Mouse (Mus musculus): ENCODE measurements around the gene Mab21l3. TPM values are rescaled to one million over a fixed set of nuclear protein-coding genes. Genes with fewer than 3 reads are reported as not detected.
"Not testable (repeated sequence)": the region's sequence is repeated elsewhere in the genome, so short reads cannot be mapped to it uniquely, and the experiment has no call there.

Gene Mab21l3
- total RNA-seq, 2 experiments from 2014 or later: 0.44 to 0.50 TPM

DNA sequence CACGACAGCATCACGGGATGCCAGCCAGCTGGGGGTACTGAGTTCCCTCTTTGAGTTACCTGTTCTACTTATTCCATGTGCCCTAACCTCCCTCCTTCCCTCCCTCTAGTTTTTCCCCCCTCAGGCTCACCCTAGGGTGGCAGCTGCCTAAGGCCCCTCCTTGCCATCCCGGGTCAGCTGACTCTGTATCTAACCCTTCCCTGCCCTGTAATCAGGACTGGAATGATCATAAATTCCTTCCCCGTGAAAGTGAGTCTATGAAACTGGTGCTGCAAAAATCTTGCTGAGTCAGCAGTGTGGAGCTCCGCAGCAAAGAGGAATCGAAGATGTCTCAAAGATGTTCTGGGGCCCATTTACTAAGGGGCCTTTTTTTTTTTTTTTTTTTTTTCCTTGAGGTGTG lies 2.6 kb upstream of the Mab21l3 start:
- intact Hi-C loops (cut with DNase I): no loop called here
- DNase-seq (ENCODE audit: low spot score in 2 of 2): no peak

DNA sequence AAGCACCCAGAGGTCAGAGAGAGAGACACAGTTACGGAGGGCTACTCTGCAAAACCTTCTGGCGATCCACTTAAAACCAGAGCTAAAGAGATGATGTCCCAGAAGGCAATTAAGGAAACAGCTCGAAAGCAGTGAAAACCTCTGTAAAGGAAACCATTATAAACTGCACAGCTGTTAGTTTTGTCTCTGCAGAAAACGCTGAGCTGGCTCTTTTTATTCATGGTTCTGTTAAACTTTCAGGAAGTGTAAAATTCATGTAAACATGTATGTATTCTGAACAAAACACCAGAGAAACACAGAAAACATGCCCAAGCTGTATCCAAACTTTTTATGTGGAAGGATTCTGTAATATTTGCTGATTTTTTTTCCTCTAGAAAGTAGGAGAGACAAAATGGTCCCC lies 2.7 kb downstream of the Mab21l3 start:
- intact Hi-C loops (cut with DNase I): no loop called here
- DNase-seq (ENCODE audit: low spot score in 2 of 2): no peak

DNA sequence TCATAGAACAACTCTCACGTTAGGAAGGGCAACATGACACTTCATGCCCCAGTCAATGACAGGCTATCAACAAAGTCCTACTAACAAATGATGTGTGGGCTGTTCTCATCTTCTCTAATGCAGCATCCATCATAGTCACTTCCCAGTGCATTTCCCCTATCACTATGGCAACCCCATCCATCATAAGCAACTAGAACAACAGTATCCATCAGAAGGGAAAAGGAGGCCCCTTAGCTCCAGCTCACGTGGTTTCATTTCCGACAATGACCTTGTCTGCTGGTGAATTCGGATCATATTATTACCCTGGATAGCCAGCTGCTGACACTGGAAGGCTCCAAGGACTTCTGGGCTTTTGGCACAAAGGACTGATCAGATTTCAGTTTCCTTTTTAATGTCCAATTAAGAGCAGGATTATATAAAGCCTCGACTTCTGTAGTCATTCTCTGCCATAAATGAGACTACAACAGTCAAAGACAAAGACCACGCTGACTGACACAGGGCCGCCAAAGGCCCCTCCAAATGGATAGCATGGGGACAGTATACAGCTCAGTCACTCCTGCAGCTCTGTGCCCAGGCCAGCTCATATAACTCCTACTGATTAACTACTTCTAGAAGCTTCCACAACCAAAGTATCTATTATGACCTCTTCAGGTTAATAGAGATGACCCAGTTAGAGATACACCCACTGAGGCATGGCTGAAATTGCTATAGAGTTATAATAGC lies 6.2 kb downstream of the Mab21l3 start:
- intact Hi-C loops (cut with DNase I): no loop called here
- no peak for DNase-seq (ENCODE audit: low spot score in 2 of 2)

DNA sequence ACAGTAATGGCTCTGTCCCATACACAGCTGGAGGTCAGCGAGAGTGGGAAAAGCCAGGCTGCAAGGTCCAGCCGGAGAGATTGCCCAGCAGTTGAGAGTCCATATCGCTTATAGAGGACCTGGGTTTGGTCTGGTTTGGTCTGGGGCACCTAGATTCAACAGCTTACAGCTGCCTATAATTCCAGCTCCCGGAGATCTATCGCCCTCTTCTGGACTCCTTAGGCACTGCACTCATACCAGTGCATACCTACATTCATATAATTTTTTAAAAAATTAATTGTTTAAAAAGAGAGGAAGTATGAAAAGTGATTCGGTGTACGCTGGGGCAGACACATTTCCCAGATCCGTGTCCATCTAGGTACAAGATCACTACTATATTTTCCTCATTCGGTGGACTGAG lies 9.4 kb downstream of the Mab21l3 start:
- intact Hi-C loops (cut with DNase I): loop anchor here (5.0 kb wide), 1 partner anchor 403 kb away; no protein-coding TSS in a partner anchor
- no peak for DNase-seq (ENCODE audit: low spot score in 2 of 2)

DNA sequence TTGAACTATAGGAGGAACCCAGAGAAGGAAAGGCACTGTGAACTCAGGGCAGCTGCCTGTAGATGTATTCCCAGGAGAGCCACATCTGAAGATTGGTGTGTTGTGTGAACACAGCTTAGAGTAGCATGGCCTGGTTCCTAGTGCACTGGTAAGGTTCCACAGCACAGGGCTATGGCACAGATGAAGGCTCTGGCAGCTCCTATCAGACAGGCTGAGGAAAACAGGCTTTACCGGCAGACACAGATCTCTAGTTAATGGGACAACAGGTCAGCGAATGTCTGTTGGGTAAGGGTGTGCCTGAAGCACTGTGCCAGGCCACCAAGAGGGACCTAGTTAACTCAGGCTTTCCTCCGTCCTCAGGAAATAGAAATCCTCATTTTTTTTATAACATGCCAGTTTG lies 11.8 kb downstream of the Mab21l3 start:
- intact Hi-C loops (cut with DNase I): loop anchor here (5.0 kb wide), 1 partner anchor 405 kb away; no protein-coding TSS in a partner anchor
- no peak for DNase-seq (ENCODE audit: low spot score in 2 of 2)

DNA sequence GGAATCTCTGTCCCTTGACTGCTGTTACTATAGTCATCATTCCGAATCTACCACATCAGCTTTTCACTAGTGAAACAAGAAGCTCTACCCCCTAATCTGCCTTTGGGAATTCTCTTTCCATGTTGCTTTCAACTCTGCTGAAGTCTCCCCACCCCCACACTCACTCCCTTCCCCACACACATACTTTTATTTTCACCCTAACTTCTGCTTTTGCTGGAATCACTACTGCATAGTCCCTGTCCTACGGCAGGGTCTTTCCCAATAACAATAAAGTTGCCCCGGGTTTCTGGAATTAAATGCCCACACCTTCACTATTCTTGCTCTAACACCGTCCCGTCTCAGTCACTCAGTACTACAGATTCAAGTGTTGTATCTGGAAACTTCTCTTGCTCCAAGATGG lies 12.2 kb downstream of the Mab21l3 start:
- DNase-seq (ENCODE audit: low spot score in 2 of 2): no peak
- intact Hi-C loops (cut with DNase I): loop anchor here (5.0 kb wide), 1 partner anchor 406 kb away; no protein-coding TSS in a partner anchor

DNA sequence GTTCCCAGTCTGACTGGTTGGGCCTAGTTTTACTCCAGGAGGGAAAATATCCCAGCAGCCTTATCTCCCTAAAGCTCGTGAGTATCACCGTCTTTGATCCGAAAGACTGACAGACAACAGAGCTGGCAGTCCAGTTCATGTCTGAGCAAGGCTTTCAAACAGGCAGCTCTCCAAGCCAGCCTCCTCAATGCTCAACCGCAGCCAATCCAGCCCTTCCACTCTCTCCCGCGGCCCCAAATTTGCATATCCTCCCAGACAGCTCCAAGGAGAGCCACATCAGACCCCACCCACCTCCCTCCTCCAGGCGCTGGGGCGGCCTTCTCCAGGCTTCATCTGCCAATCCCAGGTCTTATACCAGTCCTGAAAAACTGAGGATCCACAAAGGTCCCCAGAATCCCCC lies 12.7 kb downstream of the Mab21l3 start:
- peak; percentile 57 to 93 for DNase-seq (ENCODE audit: low spot score in 2 of 2)
- intact Hi-C loops (cut with DNase I): loop anchor here (5.0 kb wide), 1 partner anchor 406 kb away; no protein-coding TSS in a partner anchor

DNA sequence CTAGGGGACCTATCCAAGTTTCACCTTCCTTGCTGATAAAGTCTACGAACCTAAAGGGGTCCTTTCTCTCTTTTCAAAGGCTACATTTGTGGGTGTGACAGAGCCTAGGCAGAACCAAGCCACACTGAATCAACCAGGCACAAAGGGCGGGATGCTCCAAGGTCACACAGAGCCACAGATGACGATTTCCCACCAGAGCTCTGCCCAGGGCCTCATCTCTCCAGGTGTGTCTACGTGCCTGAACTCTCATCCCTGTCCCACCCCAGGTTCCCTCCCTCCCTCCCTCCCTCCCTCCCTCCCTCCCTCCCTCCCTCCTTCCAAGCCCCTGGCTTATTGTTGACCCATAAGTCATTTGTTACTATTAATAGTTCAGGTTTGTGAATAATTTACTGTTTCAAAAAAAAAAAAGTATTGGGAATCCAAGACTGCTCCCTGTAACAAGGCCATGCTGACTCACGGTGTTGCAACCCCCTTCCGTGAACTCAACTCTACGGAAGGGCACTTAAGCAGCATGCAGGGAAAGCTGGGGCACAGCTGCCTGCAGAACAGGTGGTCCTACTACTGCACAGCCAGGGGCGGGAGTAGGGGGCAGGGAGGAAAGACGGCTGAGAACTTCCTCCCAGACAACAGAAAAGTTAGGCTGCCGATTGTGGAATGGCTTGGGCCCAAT lies 17.4 kb downstream of the Mab21l3 start:
- intact Hi-C loops (cut with DNase I): no loop called here
- DNase-seq (ENCODE audit: low spot score in 2 of 2): no peak

DNA sequence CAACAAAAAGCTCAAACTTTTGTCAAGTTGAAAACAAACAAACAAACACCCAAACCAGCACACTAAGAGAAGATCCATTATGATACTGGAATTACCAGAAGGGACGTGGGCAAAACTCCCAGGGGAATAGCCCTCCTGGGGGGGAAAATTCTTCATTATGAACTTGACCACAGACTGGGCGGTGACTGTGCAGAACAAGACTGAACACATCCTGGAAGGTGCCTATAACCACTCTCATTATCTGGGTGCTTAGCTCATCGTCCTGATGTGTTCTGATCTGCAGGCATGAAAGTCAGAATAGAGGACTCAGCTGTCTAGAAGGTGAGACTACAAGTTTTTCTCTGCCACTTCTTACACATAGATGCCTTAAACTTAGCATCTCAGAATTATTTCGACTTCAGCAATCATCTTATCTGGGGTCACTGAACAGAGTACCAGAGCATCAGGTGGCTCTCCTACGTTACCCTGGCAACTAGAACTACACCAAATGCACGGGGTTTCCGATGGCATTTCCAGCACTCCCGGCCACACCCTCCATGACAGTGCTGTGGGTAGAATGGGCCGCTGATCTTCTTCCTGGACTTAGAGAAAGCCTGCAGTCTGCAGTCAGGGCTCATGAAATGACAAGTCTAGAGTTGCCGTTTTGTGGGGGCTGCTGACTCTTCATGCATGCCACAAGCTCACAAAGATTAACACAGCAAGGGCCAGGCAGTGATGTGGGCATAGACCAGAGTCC lies 18.7 kb downstream of the Mab21l3 start:
- no peak for DNase-seq (ENCODE audit: low spot score in 2 of 2)
- intact Hi-C loops (cut with DNase I): no loop called here

DNA sequence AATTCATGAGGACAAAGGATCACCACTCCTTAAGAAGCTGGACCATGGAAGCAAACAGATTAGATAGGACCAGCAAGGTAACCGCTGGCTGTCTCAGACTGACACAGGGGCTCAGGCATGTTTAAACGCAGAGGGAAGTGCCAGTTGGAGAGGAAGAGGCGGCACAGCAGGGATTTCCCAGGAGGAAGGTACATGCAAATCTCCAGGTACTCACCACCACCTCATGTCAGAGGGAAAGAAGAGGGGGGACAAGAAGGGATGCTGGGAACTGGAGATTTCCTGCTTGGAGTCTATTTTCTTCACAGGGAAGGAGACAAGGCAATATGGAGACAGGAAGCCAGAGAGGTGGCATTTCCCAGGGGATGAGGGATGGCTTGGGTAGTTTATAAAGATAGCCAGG lies 20.2 kb downstream of the Mab21l3 start:
- no peak for DNase-seq (ENCODE audit: low spot score in 2 of 2)

DNA sequence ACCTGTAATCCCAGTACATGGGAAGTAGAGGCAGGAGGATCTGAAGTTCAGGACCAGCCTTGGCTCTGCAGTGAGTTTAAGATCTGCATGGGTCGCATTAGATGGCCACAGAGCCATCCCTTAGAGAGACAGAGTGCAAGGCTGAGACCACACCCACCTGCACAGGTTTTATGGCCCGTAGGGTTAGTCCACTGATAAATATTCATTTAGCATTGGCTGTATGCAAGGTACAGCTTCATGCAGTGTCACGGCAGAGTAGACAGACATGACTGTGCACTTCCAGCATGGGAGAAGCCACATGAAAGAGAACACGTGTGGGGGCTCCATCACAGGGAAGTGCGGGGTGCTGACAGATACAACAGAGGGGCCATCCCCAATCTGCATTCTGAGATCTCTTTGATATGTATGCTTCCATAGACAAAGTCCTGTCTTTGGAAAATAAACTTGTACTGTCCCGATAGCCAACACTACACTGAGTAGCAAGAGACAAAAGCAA lies 21.5 kb downstream of the Mab21l3 start:
- DNase-seq (ENCODE audit: low spot score in 2 of 2): no peak
- intact Hi-C loops (cut with DNase I): no loop called here

More for the DNA sequence above, 20.2 kb downstream of the Mab21l3 start:
- intact Hi-C loops (cut with DNase I): no loop called here

DNA sequence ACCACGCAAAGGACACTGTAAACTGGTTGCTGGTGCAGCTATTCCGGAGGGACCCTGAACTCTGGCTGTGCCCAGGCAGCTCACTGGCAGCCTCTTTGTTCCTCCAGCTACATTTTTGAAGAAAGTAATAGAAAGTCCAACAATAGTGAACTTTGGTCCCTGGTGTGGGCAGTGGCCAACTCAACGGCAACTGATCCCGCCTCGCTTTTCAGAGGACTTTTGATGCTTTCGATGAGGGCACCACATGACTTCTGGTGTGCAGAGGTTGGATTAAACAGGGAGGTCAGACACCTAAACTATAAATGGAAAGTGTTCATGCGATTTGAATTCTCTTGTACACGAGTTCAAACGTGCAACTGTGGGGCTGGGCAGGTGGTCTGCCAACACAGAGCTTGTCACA lies 24.4 kb downstream of the Mab21l3 start:
- no peak for DNase-seq (ENCODE audit: low spot score in 2 of 2)
- intact Hi-C loops (cut with DNase I): no loop called here

DNA sequence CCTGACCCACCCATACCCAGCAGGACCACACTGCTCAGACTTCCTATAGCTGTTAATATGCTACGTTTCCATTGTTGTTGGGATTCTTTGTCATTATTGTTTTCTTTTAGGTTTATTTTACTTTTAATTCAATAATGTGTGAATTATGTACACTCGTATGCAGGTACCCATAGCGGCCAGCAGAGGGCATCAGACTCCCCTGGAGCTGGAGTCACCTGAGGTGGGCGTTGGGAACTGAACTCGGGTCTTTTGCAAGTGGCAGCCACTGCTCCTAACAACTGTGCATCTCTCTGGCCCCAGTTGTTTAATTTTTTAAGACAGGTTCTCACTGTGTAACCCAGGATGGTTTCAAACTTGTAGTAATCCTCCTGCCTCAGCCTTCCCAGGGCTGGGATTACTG lies 26.7 kb downstream of the Mab21l3 start:
- no peak for DNase-seq (ENCODE audit: low spot score in 2 of 2)
- intact Hi-C loops (cut with DNase I): no loop called here

DNA sequence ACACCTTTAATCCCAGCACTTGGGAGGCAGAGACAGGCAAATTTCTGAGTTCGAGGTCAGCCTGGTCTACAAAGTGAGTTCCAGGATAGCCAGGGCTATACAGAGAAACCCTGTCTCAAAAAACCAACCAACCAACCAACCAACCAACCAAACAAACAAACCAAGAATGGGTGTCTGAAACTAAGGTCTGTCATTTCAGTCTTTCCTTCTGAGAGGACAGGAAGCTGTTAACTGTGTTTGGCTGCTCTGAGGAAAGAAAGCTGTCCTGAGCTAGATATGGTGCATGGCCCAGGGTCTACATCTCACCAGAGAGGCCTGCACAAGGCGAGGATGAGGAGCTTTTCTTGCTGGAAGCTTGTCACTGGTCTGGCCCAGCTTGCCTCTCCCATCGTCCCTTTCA lies 28.1 kb downstream of the Mab21l3 start:
- intact Hi-C loops (cut with DNase I); DNase-seq (ENCODE audit: low spot score in 2 of 2): not testable (repeated sequence)

DNA sequence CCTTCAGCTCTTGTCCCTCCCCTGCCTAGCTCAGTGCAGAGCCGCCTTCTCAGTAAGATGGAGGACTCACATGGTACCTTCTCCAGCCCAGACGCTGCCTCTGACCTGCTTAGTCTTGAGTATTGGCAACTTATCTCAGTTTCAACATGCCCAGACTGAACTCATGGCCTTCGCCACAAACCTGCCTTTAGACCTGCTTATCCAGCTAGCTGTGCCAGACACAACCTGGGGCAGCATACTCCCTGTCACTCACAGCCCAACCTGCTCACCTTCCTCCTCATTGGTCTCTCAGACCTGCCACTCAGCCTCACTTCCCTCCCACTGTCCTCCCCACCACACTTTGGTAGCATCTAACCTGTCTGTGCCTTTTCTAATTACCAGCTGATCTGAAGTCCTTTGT lies 32.8 kb downstream of the Mab21l3 start:
- no peak for DNase-seq (ENCODE audit: low spot score in 2 of 2)
- intact Hi-C loops (cut with DNase I): no loop called here

DNA sequence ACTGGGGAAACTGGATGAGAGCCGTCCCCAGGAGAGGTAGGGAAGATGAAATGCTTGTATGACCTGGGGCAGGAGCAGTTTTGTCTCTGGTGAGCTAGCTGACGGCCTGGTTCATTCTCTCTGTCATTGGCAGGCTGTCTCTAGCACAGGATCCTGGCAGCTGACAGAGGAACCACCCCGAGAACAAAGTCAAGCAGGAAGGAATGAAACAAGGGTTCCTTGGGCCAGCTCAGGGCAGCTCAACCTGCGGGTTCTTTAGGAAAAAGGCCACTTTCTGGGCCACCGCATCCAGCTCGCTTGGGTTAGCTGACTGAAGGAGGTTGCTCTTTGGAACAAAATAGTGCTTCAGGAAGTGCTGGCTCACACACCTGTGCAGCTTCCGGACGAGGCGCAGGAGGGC lies 34.0 kb downstream of the Mab21l3 start:
- no peak for DNase-seq (ENCODE audit: low spot score in 2 of 2)
- intact Hi-C loops (cut with DNase I): loop anchor here (5.0 kb wide), 3 partner anchors 442 to 852 kb away; no protein-coding TSS in a partner anchor

DNA sequence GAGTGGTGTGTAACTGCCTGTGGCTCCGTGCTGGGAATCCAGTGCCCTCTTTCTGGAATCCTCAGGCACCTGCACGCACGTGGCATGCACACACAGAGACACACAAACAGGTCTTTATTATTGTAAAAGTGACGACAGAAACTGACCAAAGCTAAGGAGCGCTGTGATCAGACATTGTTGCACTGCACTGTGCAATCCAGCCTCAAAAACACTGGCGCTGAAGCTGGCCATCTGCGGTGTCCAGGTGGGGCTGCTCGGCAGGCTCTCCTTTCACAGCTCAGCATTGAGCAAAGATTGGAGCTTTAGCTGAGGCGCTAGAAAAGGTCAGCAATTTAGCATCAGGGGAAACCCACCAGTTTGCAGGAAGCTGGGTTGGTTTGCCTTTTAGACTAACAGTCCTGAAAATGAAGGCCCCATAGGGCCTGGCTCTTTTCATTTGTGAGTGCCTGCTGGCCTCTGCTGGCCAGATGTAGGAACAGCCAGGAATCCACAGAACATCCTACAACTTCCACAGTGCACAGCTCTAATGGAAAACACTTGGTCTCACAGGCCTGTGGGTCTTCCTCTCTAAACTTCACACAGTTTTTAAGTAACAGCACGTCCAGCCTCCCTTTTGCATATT lies 36.3 kb downstream of the Mab21l3 start:
- intact Hi-C loops (cut with DNase I): loop anchor here (1.0 to 5.0 kb wide), 5 partner anchors 306 to 850 kb away; no protein-coding TSS in a partner anchor
- peak; percentile 75 to 88 for DNase-seq (ENCODE audit: low spot score in 2 of 2)

DNA sequence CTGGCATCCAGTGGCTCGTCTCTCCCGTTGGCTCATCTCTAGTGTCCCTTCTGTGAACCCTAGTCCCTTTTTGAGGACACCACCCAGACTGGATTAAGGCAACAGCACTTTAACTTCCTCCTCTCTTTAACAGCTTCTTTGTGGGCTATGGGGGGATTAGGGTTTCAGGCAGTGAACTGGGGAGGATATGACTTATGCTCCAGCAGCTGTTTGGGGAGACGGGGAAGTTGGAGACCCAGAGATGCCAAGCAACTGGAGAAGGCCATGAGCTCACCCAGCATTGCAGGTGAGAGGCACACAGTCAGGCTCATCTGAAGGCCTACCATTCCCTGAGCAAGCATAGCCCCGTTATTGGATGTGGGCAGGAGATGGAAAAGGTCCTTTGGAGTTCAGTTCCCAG lies 36.8 kb downstream of the Mab21l3 start:
- no peak for DNase-seq (ENCODE audit: low spot score in 2 of 2)
- intact Hi-C loops (cut with DNase I): loop anchor here (1.0 to 5.0 kb wide), 5 partner anchors 306 to 850 kb away; no protein-coding TSS in a partner anchor

DNA sequence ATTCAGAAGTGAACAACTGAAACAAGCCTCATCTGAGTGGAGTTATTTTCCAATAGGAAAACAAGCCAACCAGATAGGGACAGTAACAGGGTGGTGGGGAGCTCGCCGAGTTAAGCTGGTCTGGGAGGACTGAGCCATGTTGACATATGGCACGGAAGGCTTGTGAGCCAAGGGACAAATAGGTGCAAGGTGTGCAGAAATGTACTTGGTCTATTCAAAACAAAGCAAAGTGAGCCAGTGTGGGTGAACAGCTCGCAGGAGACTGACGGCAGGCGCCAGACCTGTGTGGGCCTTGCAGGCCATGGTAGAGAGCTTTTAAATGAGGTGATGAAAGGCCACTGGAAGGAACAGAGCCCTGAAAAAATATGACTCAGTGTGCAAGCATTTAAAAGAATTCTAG lies 41.1 kb downstream of the Mab21l3 start:
- DNase-seq (ENCODE audit: low spot score in 2 of 2): no peak

DNA sequence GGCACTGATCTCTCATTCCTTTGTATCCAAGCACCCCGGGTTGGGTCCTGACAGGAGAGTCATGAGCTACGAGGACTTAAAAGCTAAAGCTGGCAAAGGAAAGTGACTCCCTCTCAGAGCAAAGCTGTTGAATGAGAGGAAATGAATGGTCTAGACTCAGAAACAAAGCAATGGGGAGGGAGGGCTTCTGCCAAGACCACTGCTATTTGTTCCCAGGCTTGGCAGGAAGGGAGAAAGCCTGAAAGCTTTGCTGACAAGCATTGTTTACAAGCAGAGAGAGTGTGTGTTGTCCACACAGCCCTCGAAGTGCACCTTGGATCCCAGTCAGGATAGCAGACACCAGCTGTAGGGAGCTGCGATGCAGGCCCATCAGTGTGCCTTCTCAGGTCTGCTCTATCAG lies 41.8 kb downstream of the Mab21l3 start:
- intact Hi-C loops (cut with DNase I): loop anchor here (1.0 kb wide), 2 partner anchors 203 to 301 kb away; partner anchors contain the start of gene Atp1a1

More for the DNA sequence above, 41.1 kb downstream of the Mab21l3 start:
- intact Hi-C loops (cut with DNase I): no loop called here

More for the DNA sequence above, 41.8 kb downstream of the Mab21l3 start:
- DNase-seq (ENCODE audit: low spot score in 2 of 2): no peak

Measured in left cerebral cortex, postnatal 25 days (tissue).